Mouse (Mus musculus) lung, adult 18-20 months (tissue): ENCODE measurements around the gene Ssh1.

ENCODE experiments used
- DNase-seq, 2 experiments: peaks; one replicate each; pipeline ENCODE4 v3.0.0; 2022; ENCODE audit warnings: mixed read lengths in 2 of 2

Gene Ssh1

DNA sequence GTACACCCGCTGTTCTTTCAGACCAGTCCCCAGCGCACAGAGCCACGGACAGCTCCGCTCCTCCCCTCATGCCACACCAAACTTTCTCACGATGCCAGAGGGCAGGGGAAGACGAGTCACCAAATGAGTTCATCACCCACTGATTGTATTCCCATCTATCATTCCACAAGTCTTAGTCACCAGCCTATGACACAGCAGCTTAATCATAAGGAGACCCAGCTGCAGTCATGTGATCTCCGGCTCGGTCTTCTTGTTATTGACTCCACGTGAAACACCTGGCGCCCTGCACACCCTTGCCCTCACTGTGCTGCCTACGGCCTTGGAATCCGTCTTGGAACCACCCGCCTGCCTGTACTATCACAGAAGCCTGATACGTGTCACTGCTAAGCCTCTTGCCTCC lies 28.7 kb downstream of the Ssh1 start:
- DNase-seq = no peak

DNA sequence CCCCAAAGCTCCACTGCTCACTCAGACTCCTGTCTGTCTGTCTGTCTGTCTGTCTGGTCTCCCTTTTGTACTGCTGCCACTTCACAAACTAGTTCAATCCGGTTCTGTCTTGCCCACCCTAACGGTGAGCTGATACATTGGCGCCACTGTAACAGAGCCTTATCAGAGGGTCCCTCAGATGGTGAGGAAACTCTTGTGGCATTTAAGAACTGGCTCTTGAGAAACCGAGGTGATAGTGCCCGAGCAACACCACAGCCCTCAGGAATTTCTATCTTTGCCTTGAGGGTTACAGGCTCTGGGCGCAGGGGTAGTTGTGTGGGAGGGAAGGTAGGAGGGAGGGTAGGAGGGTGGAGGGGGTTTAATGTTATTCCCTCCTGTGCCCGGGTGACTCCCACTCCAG lies 31.9 kb downstream of the Ssh1 start:
- DNase-seq = peak; percentile 35 to 58

DNA sequence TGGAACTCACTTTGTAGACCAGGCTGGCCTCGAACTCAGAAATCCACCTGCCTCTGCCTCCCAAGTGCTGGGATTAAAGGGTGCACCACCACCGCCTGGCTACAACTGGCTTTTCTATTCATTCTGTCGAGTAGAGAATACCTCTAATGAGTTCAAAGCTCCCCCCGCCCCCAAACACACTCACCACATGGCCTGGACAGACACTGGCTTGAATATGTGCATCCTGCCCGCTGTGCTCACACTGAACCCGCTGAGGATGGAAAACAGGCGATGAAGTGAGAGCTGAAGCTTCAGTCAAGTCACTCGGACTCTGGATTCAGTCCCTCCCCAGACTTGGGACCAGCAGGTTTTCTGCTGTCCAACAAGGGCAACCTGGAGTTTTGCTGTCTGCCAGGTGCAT lies 33.3 kb downstream of the Ssh1 start:
- no peak for DNase-seq

DNA sequence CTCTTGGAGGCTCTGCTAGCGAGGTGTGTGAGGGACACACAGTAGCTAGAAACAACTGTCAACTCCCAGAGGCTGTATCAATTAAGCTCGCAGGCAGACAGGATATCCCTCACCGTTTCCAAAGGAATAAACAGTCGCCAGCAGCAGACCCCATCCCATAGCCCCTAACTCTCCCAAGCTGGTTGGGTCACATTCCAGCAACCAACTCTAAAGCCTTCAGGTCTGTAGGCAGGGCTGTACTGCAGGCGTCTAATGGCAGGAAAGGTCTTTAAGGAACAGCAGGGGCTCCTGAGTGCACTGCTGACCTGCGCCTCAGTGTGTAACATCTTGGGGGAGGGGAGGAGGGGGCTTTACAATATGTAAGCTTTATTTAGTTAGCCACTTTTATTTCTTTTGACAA lies 34.7 kb downstream of the Ssh1 start:
- DNase-seq = no peak

DNA sequence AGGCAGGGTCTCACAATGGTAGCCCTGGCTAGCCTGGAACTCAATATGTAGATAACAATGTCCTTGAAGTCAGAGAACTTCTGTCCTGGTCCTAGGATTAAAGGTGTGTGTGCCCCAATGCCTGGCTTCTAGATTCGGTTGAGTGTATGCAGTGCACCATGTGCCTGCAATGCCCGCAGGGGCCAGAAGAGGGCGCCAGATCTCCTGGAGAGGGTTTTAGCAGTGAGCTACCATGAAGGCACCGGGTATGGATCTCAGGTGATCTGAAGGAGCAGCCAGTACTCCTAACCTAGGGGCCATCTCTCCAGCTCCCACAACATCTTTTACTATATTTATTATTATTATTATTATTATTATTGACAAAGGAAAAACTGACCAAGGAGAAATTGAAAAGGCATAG lies 37.2 kb downstream of the Ssh1 start:
- DNase-seq = peak; percentile 83 to 90

DNA sequence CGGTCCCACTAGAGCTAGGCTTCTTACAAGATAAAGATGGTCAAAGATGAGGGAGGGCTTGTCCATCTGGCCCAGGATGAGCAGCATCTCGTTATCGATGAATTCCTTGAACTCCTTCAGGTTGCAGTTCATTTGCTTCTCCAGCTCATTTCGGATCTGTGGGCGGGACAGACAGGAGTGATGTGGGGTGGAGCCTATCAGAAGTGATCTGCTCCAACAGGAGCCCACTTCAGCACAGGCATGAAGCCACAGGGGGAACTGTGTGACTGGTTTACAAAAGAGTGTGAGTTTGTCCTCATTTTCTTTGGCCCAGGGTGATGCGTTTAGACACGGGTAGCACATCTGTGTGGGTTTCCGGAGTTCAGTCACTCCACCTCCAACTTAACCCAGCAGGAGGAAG lies 38.0 kb downstream of the Ssh1 start:
- DNase-seq = no peak

DNA sequence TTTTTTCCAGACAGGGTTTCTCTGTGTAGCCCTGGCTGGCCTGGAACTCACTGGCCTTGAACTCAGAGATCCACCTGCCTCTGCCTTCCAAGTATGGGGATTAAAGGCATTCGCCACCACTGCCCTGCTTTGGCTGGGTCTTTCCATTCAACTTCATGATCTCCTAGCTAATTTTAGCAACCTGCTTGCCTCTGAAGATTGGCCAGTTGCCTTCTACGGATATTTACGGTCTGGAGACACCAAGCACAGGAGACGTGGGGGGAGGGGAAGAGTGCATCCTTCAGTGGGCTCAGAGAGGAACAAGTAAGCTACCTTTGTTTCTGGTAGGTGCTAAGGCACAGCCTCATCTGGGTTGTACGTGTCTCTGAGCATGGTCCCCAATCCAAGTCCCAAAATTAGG lies 38.4 kb downstream of the Ssh1 start:
- no peak for DNase-seq

DNA sequence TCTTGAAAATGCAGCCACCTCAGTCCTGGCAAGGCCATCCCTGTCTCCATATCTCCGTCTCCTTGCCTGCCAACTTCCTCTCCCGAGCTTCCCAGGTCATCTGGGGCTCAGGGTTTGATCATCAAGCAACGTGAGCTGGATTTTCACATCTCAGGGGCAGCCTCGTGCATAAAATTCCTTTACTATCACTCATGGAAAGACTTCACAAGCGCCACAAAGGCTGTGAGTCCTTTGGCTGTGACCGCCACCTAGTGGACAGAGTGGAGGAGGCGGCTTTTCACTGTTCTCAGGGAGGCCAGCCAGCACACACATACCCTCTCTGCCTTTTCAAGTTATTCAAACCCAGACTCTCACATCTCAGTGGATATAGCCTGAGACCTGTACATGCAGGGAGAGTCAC lies 39.3 kb downstream of the Ssh1 start:
- peak; percentile 80 to 86 for DNase-seq

DNA sequence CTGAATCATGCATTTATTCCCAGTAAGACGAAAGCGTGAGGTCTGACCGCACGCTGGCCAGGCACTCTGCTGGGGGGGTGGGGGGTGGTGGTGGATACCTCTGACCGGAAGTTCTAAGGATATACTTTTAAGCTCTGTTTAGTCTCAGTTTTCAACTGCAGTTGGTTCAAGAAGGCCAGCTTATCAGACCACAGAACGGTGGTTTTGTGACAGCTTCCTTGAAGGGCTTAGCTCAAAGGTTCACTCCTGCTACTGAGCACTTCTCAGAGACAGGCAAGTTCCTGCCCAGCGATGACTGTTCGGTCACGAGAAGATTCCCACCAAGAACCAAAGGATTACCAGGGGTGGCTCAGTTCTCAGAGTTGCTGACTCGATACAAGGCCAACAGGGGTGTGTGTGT lies 41.2 kb downstream of the Ssh1 start:
- DNase-seq = no peak

DNA sequence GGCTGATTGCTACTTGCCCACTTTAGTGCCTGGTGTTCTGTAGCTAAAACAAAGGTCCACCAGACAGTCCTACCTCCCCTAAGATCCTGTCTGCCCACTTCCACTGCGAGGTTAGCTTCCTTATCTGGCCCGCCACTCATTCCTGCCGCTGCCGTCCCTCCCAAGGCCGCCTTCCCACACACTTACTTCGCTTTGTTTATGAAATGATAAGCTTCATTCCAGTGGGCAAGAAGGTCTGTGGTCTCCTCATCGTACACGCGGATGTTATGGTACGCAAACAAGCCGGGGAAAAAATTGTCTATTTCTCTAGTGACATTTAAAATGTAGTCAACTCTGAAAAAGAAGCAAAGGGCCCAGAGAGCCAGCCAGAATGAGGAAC lies 42.0 kb downstream of the Ssh1 start:
- no peak for DNase-seq

DNA sequence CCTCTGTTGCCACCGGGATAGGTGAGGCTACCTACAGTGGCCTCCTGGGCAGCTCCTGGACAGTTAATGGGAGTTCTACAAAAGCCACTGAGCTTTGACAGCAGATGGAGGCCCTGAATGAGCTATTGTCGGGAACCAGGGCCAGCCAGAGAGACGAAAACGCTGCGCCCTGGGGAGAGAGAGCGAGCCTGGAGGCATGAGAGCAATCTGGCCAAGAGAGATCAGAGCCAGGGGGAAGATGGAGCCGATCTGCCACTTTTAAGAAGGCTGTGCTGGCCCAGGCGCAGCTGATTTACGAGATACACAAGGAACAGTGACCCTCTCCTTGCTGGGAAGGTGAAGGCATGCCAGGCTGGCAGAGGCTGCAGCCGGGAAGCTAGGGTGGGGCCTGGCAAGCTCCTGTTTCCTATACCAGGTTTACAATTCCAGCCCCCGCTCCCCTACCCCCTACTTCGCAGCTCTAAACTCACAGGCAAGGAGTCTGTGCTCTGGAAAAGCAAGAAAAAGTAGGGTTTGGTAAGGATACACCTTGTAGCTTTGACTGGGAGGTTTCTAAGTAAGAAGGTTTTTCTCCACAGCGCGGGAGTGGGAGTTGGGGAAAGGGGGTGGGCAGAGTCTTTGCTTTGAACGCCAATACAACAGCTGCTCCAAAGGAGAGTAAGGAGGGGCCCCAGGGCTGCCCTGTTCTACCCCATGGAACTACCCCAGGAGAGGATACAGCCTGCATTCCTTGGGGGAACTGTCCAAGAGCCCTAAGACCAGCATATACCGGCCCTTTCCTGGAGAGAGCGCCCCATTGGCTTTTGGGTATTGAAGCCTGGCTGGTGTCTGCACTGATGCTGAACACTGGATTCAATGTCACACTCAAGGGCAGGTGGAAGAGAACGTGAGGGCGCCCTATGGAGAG lies 42.7 kb downstream of the Ssh1 start:
- DNase-seq = peak; percentile 32 to 42

DNA sequence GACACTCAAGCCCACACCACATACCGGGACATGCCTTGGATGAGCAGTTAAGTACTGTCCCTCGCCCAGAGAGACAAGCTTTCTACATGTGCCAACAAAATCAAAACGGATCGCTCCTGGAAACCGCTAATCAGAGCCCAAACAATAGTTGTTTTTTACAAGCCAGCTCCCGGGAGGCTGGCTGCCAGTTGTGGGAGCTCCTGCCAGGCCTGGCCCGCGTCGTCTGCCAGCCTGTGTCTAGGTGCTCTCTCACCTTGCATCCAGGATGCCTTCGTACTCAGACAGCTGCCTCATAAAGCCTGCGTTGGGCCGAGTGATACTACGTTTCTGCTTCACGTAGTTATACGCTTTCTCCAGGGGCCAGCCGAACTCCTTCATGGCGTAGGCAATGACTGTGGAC lies 43.6 kb downstream of the Ssh1 start:
- no peak for DNase-seq

DNA sequence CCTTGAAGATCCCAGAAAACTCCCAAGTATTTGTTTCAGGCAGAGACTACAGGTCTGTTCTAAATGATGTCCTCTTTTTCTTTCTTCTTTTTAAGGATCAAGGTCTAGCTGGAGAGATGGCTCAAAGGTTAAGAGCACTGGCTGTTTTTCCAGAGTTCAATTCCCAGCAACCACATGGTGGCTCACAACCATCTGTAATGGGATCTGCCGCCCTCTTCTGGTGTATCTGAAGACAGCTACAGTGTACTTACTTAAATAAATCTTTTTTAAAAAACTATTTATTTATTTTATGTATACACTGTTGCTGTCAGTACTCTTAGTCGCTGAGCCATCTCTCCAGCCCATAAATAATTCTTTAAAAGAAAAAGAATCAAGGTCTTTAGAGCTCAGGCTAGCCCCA lies 46.4 kb downstream of the Ssh1 start:
- no peak for DNase-seq

DNA sequence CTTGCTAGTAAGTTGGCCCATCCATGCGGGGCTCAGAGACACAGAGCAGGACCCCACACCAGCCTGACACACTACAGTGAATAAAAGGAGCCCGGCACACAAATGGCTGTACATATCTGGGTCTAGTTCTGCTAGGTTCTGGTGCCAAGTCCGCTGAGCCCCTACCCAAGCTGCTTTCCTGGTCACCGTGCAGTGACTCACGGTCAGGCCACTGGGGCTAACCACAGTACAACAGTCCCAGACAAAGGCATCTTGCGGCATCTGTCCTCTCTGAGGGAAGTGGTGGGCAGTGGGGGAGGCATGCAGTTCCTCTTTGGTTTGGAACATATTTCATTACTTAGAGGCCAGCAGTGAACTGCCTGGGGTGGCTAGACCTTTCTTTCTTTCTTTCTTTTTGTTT lies 48.6 kb downstream of the Ssh1 start:
- DNase-seq = peak; percentile 48 to 54

DNA sequence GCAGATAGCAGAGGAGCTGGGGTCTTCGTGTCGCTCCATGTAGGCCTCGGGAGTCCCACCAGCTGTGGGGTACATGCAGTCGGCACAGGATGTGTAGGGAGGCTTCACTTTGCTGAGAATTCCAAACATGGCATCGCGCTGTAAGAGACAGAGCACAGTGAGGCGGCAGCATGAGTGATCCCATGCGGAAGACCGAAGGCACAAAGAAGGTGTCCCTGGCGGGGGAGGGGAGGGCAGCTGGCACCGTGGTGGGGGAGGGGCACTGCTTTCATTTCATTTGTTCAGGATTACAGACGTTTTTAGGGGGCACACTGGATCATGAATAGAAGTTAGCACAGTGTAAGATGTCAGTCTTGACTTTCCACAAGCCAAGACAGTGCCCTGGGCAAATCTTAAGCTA lies 50.4 kb downstream of the Ssh1 start:
- no peak for DNase-seq

DNA sequence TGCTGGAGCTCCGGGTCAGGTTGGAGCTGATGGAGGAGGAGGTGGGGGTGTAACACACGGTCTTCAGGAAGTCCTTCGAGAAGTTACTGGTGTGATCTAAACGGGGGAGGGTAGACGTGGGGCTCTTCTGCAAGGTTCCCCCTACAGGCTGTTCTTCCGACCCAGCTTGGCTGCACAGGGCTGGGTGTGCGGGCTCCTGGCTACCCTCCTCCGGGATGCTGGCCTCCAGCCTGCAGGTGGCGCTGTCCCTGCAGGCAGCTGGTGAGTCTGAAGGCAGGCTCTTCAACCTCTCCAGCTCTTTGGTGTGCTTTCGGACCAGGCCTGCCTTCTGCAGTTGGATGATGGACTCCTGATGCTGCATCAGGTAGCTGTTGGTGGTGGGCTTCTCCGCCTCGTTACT lies 51.1 kb downstream of the Ssh1 start:
- DNase-seq = peak in 1 of 2 experiments; percentile 30

DNA sequence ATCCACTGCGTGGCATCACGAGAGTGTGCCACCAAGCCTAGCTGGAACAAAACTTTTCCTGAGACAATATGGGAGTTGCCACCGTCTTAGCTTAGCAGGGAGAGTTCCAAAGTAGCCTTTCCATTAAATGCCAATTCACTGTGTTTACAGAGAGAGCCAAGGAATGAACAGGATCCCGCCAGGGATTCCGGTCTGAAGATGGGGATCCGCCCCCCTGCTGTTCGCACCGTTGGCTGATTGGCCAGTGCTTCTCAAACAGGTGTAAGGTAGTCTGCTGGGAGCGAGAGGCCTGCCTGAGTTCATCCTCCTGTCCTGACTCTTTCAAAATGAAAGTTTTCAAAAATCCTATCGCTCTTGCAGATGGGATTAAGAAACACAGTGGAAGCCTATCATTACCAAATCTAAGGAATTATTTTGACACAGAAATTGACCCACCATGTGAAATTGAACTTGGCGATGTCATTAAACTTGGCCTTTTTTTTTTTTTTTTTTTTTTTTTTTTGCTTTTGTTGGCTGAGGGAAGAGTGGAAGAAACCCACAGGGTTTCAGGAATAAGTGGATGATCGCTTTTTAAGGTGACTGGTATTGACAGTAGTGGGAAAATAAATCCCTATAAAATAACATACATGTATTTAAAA lies 54.3 kb downstream of the Ssh1 start:
- DNase-seq = no peak

DNA sequence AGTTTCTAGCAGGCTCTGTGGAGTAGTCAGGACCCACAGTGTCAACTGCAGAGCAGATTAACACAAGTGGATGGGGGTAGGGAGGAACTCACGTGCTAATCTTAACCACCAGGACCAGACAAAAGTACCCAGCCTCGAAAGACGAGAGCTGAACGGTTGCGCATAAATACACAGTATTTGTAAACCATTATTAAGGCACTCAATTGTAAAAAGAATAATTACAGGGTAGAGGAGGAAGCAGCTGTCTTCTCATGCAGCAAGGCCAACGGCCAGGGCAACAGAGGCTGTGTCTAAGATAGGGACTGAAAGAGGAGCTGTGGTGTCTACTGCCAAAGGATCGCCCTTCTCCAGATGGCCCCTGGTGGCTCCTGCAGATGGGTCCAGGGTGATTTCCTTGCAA lies 56.0 kb downstream of the Ssh1 start:
- no peak for DNase-seq

DNA sequence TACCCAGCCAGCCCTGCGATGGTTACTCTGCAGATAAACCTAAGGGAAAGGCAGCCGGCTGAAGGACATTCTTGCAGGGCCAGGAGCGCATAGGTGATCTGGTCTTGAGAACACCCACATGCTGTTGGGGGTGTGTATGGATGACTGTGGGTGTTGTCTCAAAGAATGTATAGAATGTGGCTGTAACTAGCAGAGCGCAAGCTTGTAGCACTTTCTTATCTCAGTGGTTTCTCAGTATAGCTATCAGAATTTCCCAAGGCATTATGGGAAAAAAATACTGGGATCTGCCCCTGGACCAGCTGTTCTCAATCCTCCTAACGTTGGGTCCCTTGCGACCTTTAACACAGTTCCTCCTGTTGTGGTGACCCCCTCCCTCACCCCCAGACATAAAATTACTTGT lies 59.8 kb downstream of the Ssh1 start:
- DNase-seq = no peak

DNA sequence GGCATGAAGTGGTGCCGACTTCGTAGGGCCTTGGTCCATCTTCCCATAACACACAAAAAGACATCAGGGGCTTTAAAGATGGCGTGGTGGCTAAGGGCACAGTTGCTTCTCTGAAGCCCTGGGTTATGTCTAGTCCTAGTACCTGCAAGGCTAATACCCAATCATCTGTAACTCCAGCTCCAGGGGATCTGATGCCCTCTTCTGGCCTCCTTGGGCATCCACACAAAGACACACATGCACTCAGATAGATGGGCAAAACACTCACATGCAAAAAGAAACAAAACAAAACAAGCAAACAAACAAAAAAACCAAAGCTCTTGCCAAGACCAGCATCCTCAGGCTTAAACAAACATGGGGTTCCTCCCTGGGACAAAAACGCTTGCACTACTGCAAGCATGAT lies 60.2 kb downstream of the Ssh1 start:
- DNase-seq = no peak

DNA sequence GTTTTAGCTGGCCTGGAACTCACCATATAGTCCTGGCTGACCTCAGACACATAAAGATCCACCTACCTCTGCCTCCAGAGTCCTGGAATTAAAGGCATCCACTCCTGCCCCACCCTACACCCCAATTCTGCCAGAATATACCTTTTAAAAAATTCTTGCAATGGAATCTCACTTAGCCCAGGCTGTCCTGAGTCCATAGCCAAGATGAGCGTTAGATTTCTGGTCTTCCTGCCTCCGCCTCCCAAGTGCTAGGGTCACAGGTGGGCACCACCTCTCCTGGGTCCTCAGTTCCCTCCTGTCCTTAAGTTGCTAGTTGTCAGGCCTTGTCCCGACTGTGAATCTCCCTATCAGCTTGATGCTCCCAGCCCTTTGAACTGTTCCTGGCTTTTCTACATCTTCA lies 61.4 kb downstream of the Ssh1 start:
- no peak for DNase-seq

DNA sequence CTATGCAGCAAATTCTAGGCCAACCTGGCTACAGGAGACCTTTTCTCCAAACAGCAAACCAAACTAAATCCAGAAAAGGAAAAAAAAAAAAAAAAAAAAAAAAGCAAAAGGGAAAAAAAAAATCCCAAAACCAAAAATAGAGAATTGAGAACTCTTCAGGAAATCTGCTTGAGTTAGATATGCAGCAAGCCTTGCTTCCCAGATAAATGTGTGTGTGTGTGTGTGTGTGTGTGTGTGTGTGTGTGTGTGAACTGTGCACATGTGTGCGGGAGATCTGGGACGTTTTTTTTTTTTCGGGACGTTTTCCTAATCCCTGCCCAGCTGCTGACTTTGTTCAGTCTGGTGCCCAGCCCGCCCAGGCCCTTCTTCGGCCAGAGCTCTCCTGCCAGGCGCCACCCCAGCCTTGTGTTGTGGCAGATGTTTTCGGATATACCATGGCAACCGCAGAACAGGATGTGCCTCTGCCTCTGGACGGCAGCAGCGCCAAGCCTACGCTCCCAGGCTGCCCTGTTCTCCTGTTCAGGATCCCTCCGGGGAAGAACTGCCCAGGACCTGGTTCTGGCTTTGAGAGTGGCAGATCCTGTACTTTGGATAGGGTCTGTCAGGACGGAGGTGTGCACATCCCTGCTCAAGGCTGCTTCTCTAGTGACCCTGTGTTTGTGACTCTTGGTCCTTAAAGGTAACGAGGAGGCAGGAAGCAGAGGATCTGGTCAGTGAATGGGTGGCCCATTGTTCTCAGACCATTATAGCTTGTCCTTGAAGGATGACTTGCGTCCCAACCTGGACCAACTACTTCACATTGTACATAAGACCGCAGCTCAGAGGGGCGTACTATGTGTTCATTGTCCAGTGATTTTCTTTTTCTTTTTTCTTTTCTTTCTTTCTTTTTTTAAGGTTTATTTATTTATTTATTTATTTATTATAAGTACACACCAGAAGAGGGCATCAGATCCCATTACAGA lies 62.8 kb downstream of the Ssh1 start:
- DNase-seq = peak; percentile 86 to 89

DNA sequence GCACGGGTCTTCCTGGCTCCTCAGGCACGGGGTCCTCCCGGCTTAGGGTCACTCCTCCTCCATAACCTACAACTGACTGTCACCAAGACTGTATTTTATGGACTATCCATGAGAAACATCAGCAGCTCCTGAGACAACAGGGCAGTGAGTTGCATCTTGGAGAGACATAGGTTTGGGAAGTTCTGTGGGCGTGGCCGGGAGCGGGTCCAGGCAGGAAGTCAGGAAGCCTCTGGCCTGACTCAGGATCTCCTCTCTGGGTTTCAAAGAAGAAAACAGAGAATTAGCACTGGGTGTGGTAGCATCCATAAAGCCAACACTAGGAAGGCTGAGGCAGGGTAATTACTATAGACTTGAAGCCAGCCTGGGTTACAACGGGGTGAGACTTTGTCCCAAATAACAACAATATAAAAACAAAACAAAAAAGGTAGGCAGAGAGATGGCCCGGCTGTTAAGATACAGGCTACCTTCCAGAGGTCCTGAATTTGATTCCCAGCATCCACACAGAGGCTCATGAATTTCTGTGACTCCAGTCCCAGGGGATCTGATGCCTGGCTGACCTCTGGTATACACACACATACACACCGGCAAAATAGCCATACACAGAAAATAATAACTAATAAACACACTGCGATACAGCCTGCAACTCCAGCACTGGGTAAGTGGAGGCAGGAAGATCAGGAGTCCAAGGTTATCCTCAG lies 63.6 kb downstream of the Ssh1 start:
- DNase-seq = peak; percentile 41 to 55
